Mouse (Mus musculus) olfactory bulb, adult 2 months (tissue): ENCODE measurements around the gene Atg4b.

Experiments used
- CTCF ChIP-seq: fragments of 200-500 bp; IDR thresholded peaks from 2 replicates; pipeline ENCODE4 v1.5.1; 2012; ENCODE audit warnings: low read depth, mild to moderate bottlenecking, low read length, moderate library complexity; ENCODE audit not compliant: insufficient read depth
- POLR2A ChIP-seq: fragments of 200-500 bp; IDR thresholded peaks from 2 replicates; pipeline ENCODE4 v1.6.1; 2012; ENCODE audit warnings: mild to moderate bottlenecking, low read depth, low read length, moderate library complexity; ENCODE audit not compliant: insufficient read depth

DNA sequence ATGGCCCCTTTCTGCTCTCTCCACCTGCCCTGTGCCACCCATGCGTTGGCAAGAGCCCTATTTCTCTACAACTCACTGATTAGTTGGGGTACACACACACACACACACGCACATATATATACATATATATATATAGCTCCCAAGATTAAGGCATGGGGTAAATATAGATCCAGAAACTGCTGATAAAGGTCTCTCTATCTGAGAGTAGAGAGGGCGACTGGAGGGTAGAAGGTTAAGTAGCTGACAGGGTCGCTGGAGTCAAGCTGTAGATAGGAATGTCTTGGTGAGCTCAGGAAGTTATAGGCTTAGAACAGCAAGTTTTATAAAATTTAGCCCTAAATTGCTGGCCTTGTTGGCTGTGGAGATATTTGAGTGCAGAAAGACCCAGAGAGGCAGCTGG is 53.5 kb downstream of the Atg4b start:
- no peak for TF ChIP-seq CTCF
- TF ChIP-seq POLR2A, result no peak
